In genomic region chr1:161004942-161005341, GRCm38 (mm10) we compare ENCODE assay signal across 19 mouse cellular contexts.
"Had no signal": no experiment of that assay in that cellular context is flagged by ENCODE, and none has a peak within 500 bp of the region (broad histone marks: within the 10 kb centered on the region; RNA-seq: fewer than 3 reads in every experiment).

No protein-coding gene starts in this region.

- H3K27ac ChIP-seq: kidney, embryonic 15.5 days; left cerebral cortex, adult 2 months; limb, embryonic 12.5 days; limb, embryonic 15.5 days; liver, embryonic 13.5 days; midbrain, embryonic 10.5 days; midbrain, embryonic 13.5 days; neural tube, embryonic 13.5 days had no signal

- H3K9me3 ChIP-seq: kidney, embryonic 15.5 days; limb, embryonic 12.5 days; limb, embryonic 15.5 days; liver, embryonic 13.5 days; megakaryocyte, embryonic 14.5 days; midbrain, embryonic 10.5 days; midbrain, embryonic 13.5 days; neural tube, embryonic 13.5 days had no signal

- H3K9ac ChIP-seq: kidney, embryonic 15.5 days; limb, embryonic 12.5 days; limb, embryonic 15.5 days; liver, embryonic 13.5 days; midbrain, embryonic 13.5 days; neural tube, embryonic 13.5 days had no signal

- H3K4me1 ChIP-seq: kidney, embryonic 15.5 days; limb, embryonic 12.5 days; liver, embryonic 13.5 days; midbrain, embryonic 13.5 days; neural tube, embryonic 13.5 days had no signal

- ATAC-seq: midbrain, embryonic 13.5 days; midbrain, embryonic 16.5 days had no signal

- H3K4me2 ChIP-seq: kidney, embryonic 15.5 days; limb, embryonic 12.5 days; limb, embryonic 15.5 days; liver, embryonic 13.5 days; midbrain, embryonic 13.5 days; neural tube, embryonic 13.5 days had no signal

- H3K27me3 ChIP-seq: kidney, embryonic 15.5 days; limb, embryonic 12.5 days; limb, embryonic 15.5 days; liver, embryonic 13.5 days; megakaryocyte, embryonic 14.5 days; midbrain, embryonic 13.5 days; neural tube, embryonic 13.5 days had no signal

- H3K4me3 ChIP-seq: kidney, embryonic 15.5 days; left cerebral cortex, adult 2 months; limb, embryonic 12.5 days; limb, embryonic 15.5 days; liver, embryonic 13.5 days; megakaryocyte, embryonic 14.5 days; midbrain, embryonic 10.5 days; midbrain, embryonic 13.5 days; myocyte; neural tube, embryonic 13.5 days had no signal

- DNase-seq: kidney, adult 8-10 months; kidney, postnatal 10 days; layer of hippocampus, postnatal 36 days; liver, embryonic 13.5 days; lung, adult 2 months; retina, postnatal 1 day; right cerebral cortex, postnatal 25 days; thymus, adult 18-20 months; thymus, postnatal 36 days had no signal
